Mouse (Mus musculus) kidney, postnatal 0 days (tissue): ENCODE results near the gene Crb3. TPM values are rescaled to one million over a fixed set of nuclear protein-coding genes. Genes with fewer than 3 reads are reported as not detected.
A peak's percentile ranks its signal among the peaks of the same experiment; 100 is the strongest.

Experiments used
- ATAC-seq: fragments of 200-750 bp; cut with Nextera tagmentation; replicated peaks from 2 replicates; pipeline ENCODE4 v1.8.0; 2017; ENCODE audit warnings: low read depth, moderate number of reproducible peaks, moderate TSS enrichment, moderate library complexity; ENCODE audit not compliant: low FRiP score
- DNase-seq: peaks from one replicate; pipeline ENCODE4 v3.0.0-alpha.2; 2016; ENCODE audit warnings: low spot score
- H3K27ac ChIP-seq: fragments of 300-500 bp; sonication (generic); 2 replicates; pipeline ENCODE4 v1.5.1; 2014; ENCODE audit warnings: mild to moderate bottlenecking
- H3K27me3 ChIP-seq: fragments of 300-500 bp; sonication (generic); 2 replicates; pipeline ENCODE4 v1.6.1; 2014; ENCODE audit warnings: low read length, mixed read lengths; ENCODE audit not compliant: insufficient read depth
- H3K36me3 ChIP-seq: fragments of 300-500 bp; sonication (generic); 2 replicates; pipeline ENCODE4 v1.6.1; 2014; ENCODE audit warnings: low read length, mixed read lengths; ENCODE audit not compliant: insufficient read depth
- H3K4me1 ChIP-seq: fragments of 300-500 bp; sonication (generic); replicated peaks from 2 replicates; pipeline ENCODE4 v1.6.1; 2014; ENCODE audit warnings: antibody characterized with exemption, low read length, mixed read lengths; ENCODE audit not compliant: insufficient read depth
- H3K4me2 ChIP-seq: fragments of 300-500 bp; sonication (generic); 2 replicates; pipeline ENCODE4 v1.6.1; 2014; ENCODE audit warnings: mild to moderate bottlenecking, low read length, moderate library complexity, mixed read lengths
- H3K4me3 ChIP-seq: fragments of 300-500 bp; sonication (generic); replicated peaks from 2 replicates; pipeline ENCODE4 v1.5.1; 2014; ENCODE audit warnings: low read depth, low read length
- H3K9ac ChIP-seq: fragments of 300-500 bp; sonication (generic); 2 replicates; pipeline ENCODE4 v1.6.1; 2014; ENCODE audit warnings: low read depth, low read length
- H3K9me3 ChIP-seq: fragments of 300-500 bp; sonication (generic); replicated peaks from 2 replicates; pipeline ENCODE4 v1.6.1; 2016; ENCODE audit warnings: low read length, inconsistent platforms, mixed read lengths
- CTCF ChIP-seq: IDR thresholded peaks from 2 replicates; pipeline ENCODE4 v1.5.1; 2016; ENCODE audit warnings: antibody characterized with exemption, low read depth, mild to moderate bottlenecking, moderate library complexity
- WGBS: fragments of 180-500 bp; shearing (Covaris S2); extraction: QIAGEN DNeasy Blood & Tissue Kit; methylation state at CpG from one replicate; pipeline ENCODE4 v1.1.7; 2014; 5-methylcytosine and 5-hydroxymethylcytosine counted together
- polyA plus RNA-seq: library from polyadenylated mRNA; unstranded; fragments of >200 nt; fragmentation: Nextera tagmentation; extraction: Ambion mirVana; gene quantifications from 2 replicates; pipeline ENCODE4 v1.2.1, GENCODE M21; 2015

Crb3 gene
- polyA plus RNA-seq, 1 experiment from 2014 or later, result 90.9 TPM

DNA sequence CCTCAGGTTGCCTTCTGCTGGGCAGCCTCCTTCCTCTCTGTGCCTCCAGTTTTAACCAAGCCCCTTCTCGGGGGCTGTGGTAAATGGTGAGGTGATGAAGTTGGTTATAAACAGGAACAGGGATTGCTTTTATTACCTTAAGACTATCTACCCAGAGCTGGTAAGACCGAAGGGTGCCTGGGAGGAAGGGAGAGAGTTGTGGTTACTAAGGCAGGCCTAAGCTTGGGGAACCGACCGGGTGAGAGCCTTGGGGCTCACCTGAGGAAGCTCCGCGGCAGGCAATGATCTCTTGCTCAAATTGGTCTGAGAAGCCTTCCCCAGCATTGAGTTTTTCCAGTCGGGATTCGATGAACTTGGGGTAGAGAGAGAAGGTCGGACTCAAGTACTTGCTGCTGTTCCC, 11.4 kb downstream of the Crb3 start:
- ATAC-seq, result no peak
- Histone ChIP-seq H3K4me3 (no peak overlapping the region), H3K9ac (no peak overlapping the region), H3K9me3 (no peaks in the 10 kb centered on the region), H3K4me1 (no peaks in the 10 kb centered on the region; the same call in 1 of the 2 replicates), H3K36me3 (0 out of 2 replicates have a peak, but pooled peaks cover 2% of the 10 kb centered on the region), H3K27me3 (no peaks in the 10 kb centered on the region), H3K4me2 (peak overlapping the region; percentile 38), H3K27ac (no peak overlapping the region)
- no peak for TF ChIP-seq CTCF
- DNase-seq, result no peak
- WGBS, result 7% methylated on average over 9 of the region's 9 CpGs

DNA sequence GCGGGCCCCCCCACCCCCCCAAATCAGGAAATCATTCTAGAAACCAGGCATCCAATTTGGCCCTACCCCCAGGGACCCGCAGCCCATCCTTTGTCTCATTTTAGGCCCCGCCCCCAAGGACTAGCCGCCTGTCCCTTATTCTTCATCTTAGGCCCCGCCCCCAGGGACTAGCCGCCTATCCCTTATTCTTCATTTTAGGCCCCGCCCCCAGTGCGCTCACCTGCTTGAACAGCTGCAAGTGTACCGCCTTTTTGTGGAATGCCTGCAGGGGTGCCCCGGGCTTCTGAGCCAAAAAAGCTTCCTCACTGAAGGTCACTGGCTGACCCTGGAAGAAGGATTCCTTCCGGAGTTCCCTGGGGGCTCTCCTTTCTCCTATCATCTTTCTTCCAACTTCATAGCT, 11.8 kb downstream of the Crb3 start:
- H3K9me3 ChIP-seq, result no peaks in the 10 kb centered on the region
- H3K27ac ChIP-seq, result no peak overlapping the region
- TF ChIP-seq CTCF, result no peak
- 5% methylated on average over 11 of the region's 11 CpGs for WGBS
- H3K36me3 ChIP-seq, result 0 out of 2 replicates have a peak, but pooled peaks cover 2% of the 10 kb centered on the region
- no peak overlapping the region for H3K9ac ChIP-seq
- peak overlapping the region; percentile 38 for H3K4me2 ChIP-seq
- DNase-seq (peak; percentile 60), ATAC-seq (peak; percentile 79)
- H3K4me1 ChIP-seq, result no peaks in the 10 kb centered on the region; the same call in 1 of the 2 replicates
- no peaks in the 10 kb centered on the region for H3K27me3 ChIP-seq
- H3K4me3 ChIP-seq, result no peak overlapping the region

DNA sequence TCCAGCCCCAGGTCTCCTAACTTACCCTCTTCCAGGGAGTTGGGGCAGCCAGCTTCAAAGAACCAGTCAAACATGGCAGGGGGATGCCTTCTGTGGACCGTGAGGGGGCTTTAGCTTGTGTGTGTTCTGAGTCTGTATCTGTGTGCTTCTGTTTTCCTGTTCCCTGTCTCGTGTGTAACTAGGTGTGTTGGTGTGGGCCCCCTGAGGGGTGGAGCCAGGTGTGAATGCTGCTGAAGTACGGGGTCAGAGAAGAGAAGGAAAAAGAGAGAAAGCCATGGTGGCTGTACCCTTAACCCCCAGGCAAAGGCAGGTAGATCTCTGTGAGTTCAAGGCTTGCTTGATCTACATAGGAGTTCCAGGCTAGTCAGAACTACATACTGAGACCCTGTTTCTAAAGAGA, 18.0 kb downstream of the Crb3 start:
- H3K9me3 ChIP-seq, result no peaks in the 10 kb centered on the region
- H3K36me3 ChIP-seq, result no peaks in the 10 kb centered on the region
- no peaks in the 10 kb centered on the region for H3K4me1 ChIP-seq
- TF ChIP-seq CTCF, result no peak
- no peak overlapping the region for H3K4me3 ChIP-seq
- no peak overlapping the region for H3K27ac ChIP-seq
- no peaks in the 10 kb centered on the region for H3K27me3 ChIP-seq
- no peak overlapping the region for H3K4me2 ChIP-seq
- no peak overlapping the region for H3K9ac ChIP-seq
- DNase-seq, result no peak
- WGBS, result 58% methylated on average over 3 of the region's 3 CpGs
- no peak for ATAC-seq

DNA sequence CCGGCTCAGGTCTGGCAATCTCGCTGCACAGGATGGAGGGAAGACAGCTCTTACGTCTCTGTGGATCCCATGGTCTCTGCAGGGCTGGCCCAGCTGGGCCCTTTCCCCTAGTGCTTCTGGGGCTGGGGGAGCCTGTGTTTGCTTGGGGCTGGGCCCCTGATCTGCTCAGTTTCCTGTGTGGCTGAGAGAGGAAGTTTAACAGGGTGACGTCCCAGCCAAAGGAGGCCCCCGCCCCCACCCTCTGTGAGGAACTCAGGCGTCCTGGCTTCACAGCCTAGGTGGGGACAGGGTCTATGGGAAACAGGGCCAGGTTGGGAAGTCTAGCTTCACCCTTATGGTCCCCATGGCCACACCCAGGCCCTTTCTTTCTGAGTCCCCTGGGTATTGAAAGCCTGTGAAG, 19.4 kb downstream of the Crb3 start, which contains the start of gene Dennd1c:
TSS of gene Dennd1c (minus strand) at position 179 of the 400 bp plus-strand sequence.
- Histone ChIP-seq H3K27me3 (no peaks in the 10 kb centered on the region), H3K4me2 (no peak within 1 kb of the TSS), H3K4me1 (no peaks in the 10 kb centered on the region), H3K36me3 (no peaks in the 10 kb centered on the region), H3K4me3 (no peak within 1 kb of the TSS), H3K9me3 (no peaks in the 10 kb centered on the region), H3K27ac (no peak within 1 kb of the TSS), H3K9ac (no peak within 1 kb of the TSS)
- no peak for TF ChIP-seq CTCF
- no peak for DNase-seq
- ATAC-seq, result 0 out of 2 replicates have a peak, but pooled peaks have one; percentile 29
- 35% methylated on average over 6 of the region's 6 CpGs for WGBS

DNA sequence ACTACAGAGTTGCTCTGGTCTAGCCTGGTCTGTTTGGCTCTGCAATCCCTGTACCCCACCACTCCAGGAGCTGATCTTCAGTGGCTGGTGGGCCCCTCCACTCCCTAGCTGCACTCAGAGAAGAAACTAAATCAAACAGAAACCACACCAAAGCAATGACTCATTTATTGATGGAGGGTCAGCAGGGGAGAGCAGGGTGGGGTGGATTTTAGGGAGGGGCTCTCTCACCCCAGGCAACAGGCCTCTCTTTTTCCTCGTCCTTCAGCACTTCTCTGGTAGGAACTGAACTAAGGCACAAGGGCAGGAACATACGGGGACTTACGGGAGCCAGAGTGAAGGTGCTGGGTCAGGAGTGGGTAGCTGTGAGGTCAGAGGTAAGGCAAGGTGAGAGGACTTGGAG, 21.0 kb downstream of the Crb3 start:
- no peak overlapping the region for H3K4me3 ChIP-seq
- no peak overlapping the region for H3K27ac ChIP-seq
- no peaks in the 10 kb centered on the region for H3K27me3 ChIP-seq
- H3K4me1 ChIP-seq, result no peaks in the 10 kb centered on the region
- WGBS, result 66% methylated on average over 3 of the region's 3 CpGs
- no peak overlapping the region for H3K4me2 ChIP-seq
- no peaks in the 10 kb centered on the region for H3K9me3 ChIP-seq
- DNase-seq (no peak), ATAC-seq (no peak)
- no peaks in the 10 kb centered on the region for H3K36me3 ChIP-seq
- H3K9ac ChIP-seq, result no peak overlapping the region
- no peak for TF ChIP-seq CTCF

DNA sequence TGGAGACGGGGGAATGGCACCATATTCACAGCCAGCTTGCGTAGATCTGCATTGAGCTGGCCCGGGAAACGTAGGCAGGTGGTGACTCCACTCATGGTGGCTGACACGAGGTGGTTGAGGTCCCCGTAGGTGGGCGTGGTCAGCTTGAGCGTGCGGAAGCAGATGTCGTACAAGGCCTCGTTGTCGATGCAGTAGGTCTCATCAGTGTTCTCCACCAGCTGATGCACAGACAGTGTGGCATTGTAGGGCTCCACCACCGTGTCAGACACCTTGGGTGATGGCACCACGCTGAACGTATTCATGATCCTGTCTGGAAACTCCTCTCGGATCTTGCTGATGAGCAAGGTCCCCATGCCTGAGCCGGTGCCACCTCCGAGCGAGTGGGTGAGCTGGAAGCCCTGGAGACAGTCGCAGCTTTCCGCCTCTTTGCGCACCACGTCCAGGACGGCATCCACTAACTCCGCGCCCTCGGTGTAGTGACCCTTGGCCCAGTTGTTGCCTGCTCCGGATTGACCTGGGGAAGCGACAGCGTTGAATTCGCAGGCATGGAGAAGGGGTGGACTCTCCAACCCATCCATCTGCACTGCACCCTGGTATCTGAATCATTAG, 22.4 kb downstream of the Crb3 start:
- DNase-seq, result no peak
- H3K4me3 ChIP-seq, result no peak overlapping the region
- no peaks in the 10 kb centered on the region for H3K4me1 ChIP-seq
- no peak overlapping the region for H3K9ac ChIP-seq
- no peak for TF ChIP-seq CTCF
- no peaks in the 10 kb centered on the region for H3K36me3 ChIP-seq
- no peaks in the 10 kb centered on the region for H3K27me3 ChIP-seq
- no peak overlapping the region for H3K27ac ChIP-seq
- H3K9me3 ChIP-seq, result no peaks in the 10 kb centered on the region
- ATAC-seq, result no peak
- WGBS, result 94% methylated on average over 31 of the region's 31 CpGs
- no peak overlapping the region for H3K4me2 ChIP-seq

DNA sequence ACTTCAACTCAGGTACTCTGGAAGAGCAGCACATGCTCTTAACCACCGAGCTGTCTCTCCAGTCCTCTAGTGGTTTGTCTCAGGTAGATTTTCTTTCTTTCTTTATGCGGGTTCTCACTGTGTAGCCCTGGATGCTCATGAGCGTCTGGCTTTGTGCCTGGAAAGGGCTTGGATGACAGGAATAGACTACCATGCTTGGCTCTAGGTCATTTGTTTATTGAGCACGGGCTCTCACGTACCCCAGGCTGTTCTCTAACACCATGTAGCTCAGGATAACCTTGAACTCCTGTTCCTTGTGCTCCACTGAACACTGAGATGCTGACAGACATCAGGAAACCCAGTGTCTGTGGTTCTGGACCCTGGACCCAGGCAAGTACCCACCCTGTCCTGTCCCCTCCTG, 23.6 kb downstream of the Crb3 start:
- ATAC-seq, result no peak
- Histone ChIP-seq H3K4me1 (peaks cover 6% of the 10 kb centered on the region), H3K4me2 (no peak overlapping the region), H3K27me3 (no peaks in the 10 kb centered on the region), H3K9me3 (no peaks in the 10 kb centered on the region), H3K36me3 (no peaks in the 10 kb centered on the region), H3K27ac (no peak overlapping the region), H3K9ac (no peak overlapping the region), H3K4me3 (no peak overlapping the region)
- TF ChIP-seq CTCF, result no peak
- no peak for DNase-seq
- 79% methylated on average over 5 of the region's 5 CpGs for WGBS
